Mouse (Mus musculus) neural tube, embryonic 15.5 days (tissue): ENCODE results near the gene Hoxa5. TPM values are rescaled to one million over a fixed set of nuclear protein-coding genes. Genes with fewer than 3 reads are reported as not detected.
A peak's percentile ranks its signal among the peaks of the same experiment; 100 is the strongest.

Source experiments
- ATAC-seq: fragments of 200-750 bp; cut with Nextera tagmentation; 2 replicates; pipeline ENCODE4 v1.8.0; 2017; ENCODE audit warnings: mild to moderate bottlenecking, moderate TSS enrichment, moderate library complexity; ENCODE audit not compliant: low FRiP score
- H3K27ac ChIP-seq: fragments of 300-500 bp; sonication (generic); replicated peaks from 2 replicates; pipeline ENCODE4 v1.5.1; 2015; ENCODE audit warnings: mild to moderate bottlenecking, inconsistent platforms
- H3K27me3 ChIP-seq: fragments of 300-500 bp; sonication (generic); replicated peaks from 2 replicates; pipeline ENCODE4 v1.6.1; 2015; ENCODE audit warnings: inconsistent platforms
- H3K36me3 ChIP-seq: fragments of 300-500 bp; sonication (generic); 2 replicates; pipeline ENCODE4 v1.6.1; 2015; ENCODE audit warnings: inconsistent platforms
- H3K4me1 ChIP-seq: fragments of 300-500 bp; sonication (generic); 2 replicates; pipeline ENCODE4 v1.6.1; 2015; ENCODE audit warnings: inconsistent platforms
- H3K4me2 ChIP-seq: fragments of 300-500 bp; sonication (generic); 2 replicates; pipeline ENCODE4 v1.6.1; 2015; ENCODE audit warnings: inconsistent platforms, mild to moderate bottlenecking, moderate library complexity
- H3K4me3 ChIP-seq: fragments of 300-500 bp; sonication (generic); replicated peaks from 2 replicates; pipeline ENCODE4 v1.5.1; 2015; ENCODE audit warnings: mild to moderate bottlenecking, inconsistent platforms
- H3K9ac ChIP-seq: fragments of 300-500 bp; sonication (generic); replicated peaks from 2 replicates; pipeline ENCODE4 v1.6.1; 2015; ENCODE audit warnings: mild to moderate bottlenecking, inconsistent platforms
- H3K9me3 ChIP-seq: fragments of 300-500 bp; sonication (generic); replicated peaks from 2 replicates; pipeline ENCODE4 v1.6.1; 2016; ENCODE audit warnings: inconsistent platforms
- WGBS: fragments of 180-500 bp; shearing (Covaris S2); methylation state at CpG from one replicate; pipeline ENCODE4 v1.1.7; 2015; ENCODE audit warnings: mixed read lengths; 5-methylcytosine and 5-hydroxymethylcytosine counted together
- polyA plus RNA-seq: library from polyadenylated mRNA; unstranded; fragments of >200 nt; fragmentation: Nextera tagmentation; extraction: Ambion mirVana; gene quantifications from 2 replicates; pipeline ENCODE4 v1.2.1, GENCODE M21; 2015

Gene Hoxa5
- polyA plus RNA-seq, 1 experiment from 2014 or later, result 73.9 TPM

GRCm38 (mm10) chr6:52177061-52177735 lies 27.2 kb downstream of the Hoxa5 start, which contains the start of gene 5730596B20Rik:
Gene 5730596B20Rik (plus strand): TSS chr6:52177498.
- no peaks in the 10 kb centered on the region for H3K36me3 ChIP-seq
- H3K4me1 ChIP-seq, result peaks cover 86% of the 10 kb centered on the region
- no peaks in the 10 kb centered on the region for H3K9me3 ChIP-seq
- H3K27me3 ChIP-seq, result no peaks in the 10 kb centered on the region
- ATAC-seq, result no peak
- WGBS, result 10% methylated on average over 36 of the region's 36 CpGs
- H3K4me2 ChIP-seq, result peak within 1 kb of the TSS; percentile 63
- H3K9ac ChIP-seq, result peak within 1 kb of the TSS; percentile 58
- H3K4me3 ChIP-seq, result peak within 1 kb of the TSS; percentile 46
- H3K27ac ChIP-seq, result peak within 1 kb of the TSS; percentile 88

GRCm38 (mm10) chr6:52176391-52176790 lies 28.0 kb downstream of the Hoxa5 start:
- ATAC-seq, result no peak
- no peaks in the 10 kb centered on the region for H3K27me3 ChIP-seq
- 9% methylated on average over 6 of the region's 6 CpGs for WGBS
- no peaks in the 10 kb centered on the region for H3K9me3 ChIP-seq
- peak overlapping the region; percentile 46 for H3K4me3 ChIP-seq
- H3K4me1 ChIP-seq, result peaks cover 90% of the 10 kb centered on the region
- H3K9ac ChIP-seq, result peak overlapping the region; percentile 58
- peak overlapping the region; percentile 88 for H3K27ac ChIP-seq
- no peaks in the 10 kb centered on the region for H3K36me3 ChIP-seq
- H3K4me2 ChIP-seq, result peak overlapping the region; percentile 63

- peak overlapping the region; percentile 63 for H3K4me2 ChIP-seq
- peak overlapping the region; percentile 58 for H3K9ac ChIP-seq
- H3K4me1 ChIP-seq, result peaks cover 90% of the 10 kb centered on the region
- 1% methylated on average over 20 of the region's 35 CpGs for WGBS
- ATAC-seq, result 0 out of 2 replicates have a peak, but pooled peaks have one; percentile 15
- H3K9me3 ChIP-seq, result no peaks in the 10 kb centered on the region
- H3K27ac ChIP-seq, result peak overlapping the region; percentile 88
- no peaks in the 10 kb centered on the region for H3K27me3 ChIP-seq
- H3K36me3 ChIP-seq, result no peaks in the 10 kb centered on the region
- H3K4me3 ChIP-seq, result peak overlapping the region; percentile 46
Observed at GRCm38 (mm10) chr6:52175864-52176263, 28.5 kb downstream of the Hoxa5 start.

GRCm38 (mm10) chr6:52174968-52175751 lies 29.2 kb downstream of the Hoxa5 start:
- Histone ChIP-seq H3K4me1 (peaks cover 90% of the 10 kb centered on the region), H3K27ac (peak overlapping the region; percentile 88), H3K4me3 (peak overlapping the region; percentile 46), H3K9ac (peak overlapping the region; percentile 58), H3K9me3 (no peaks in the 10 kb centered on the region), H3K4me2 (peak overlapping the region; percentile 63), H3K27me3 (no peaks in the 10 kb centered on the region), H3K36me3 (no peaks in the 10 kb centered on the region)
- WGBS, result 5% methylated on average over 41 of the region's 41 CpGs
- no peak for ATAC-seq

- no peak overlapping the region for H3K9ac ChIP-seq
Observed at GRCm38 (mm10) chr6:52173648-52174047, 30.7 kb downstream of the Hoxa5 start.

GRCm38 (mm10) chr6:52172501-52172900 lies 31.9 kb downstream of the Hoxa5 start:
- Histone ChIP-seq H3K4me3 (peak overlapping the region; percentile 38), H3K36me3 (no peaks in the 10 kb centered on the region), H3K27me3 (no peaks in the 10 kb centered on the region), H3K9ac (peak overlapping the region; percentile 48), H3K9me3 (no peaks in the 10 kb centered on the region), H3K27ac (peak overlapping the region; percentile 94), H3K4me2 (peak overlapping the region; percentile 68), H3K4me1 (peaks cover 88% of the 10 kb centered on the region)
- whole genome bisulfite sequencing, result 1% methylated on average over 35 of the region's 35 CpGs
- ATAC-seq, result peak; percentile 85

More at GRCm38 (mm10) chr6:52173648-52174047, 30.7 kb downstream of the Hoxa5 start:
- WGBS, result 7% methylated on average over 4 of the region's 4 CpGs
- Histone ChIP-seq H3K4me3 (peak overlapping the region; percentile 38; the same call in 1 of the 2 replicates), H3K4me2 (peak overlapping the region; percentile 68), H3K27me3 (no peaks in the 10 kb centered on the region), H3K4me1 (peaks cover 87% of the 10 kb centered on the region), H3K27ac (peak overlapping the region; percentile 60), H3K9me3 (no peaks in the 10 kb centered on the region), H3K36me3 (no peaks in the 10 kb centered on the region)
- ATAC-seq, result no peak

- ATAC-seq, result peak; percentile 36
- peaks cover 88% of the 10 kb centered on the region for H3K4me1 ChIP-seq
- H3K36me3 ChIP-seq, result no peaks in the 10 kb centered on the region
- H3K9me3 ChIP-seq, result no peaks in the 10 kb centered on the region
- peak overlapping the region; percentile 68 for H3K4me2 ChIP-seq
- peak overlapping the region; percentile 38 for H3K4me3 ChIP-seq
- H3K9ac ChIP-seq, result peak overlapping the region; percentile 48
- 3% methylated on average over 7 of the region's 7 CpGs for WGBS
- H3K27ac ChIP-seq, result peak overlapping the region; percentile 94
- no peaks in the 10 kb centered on the region for H3K27me3 ChIP-seq
Observed at GRCm38 (mm10) chr6:52171938-52172337, 32.4 kb downstream of the Hoxa5 start.

GRCm38 (mm10) chr6:52171331-52171730 lies 33.1 kb downstream of the Hoxa5 start:
- no peak overlapping the region for H3K4me3 ChIP-seq
- H3K27me3 ChIP-seq, result no peaks in the 10 kb centered on the region
- WGBS, result 11% methylated on average over 4 of the region's 4 CpGs
- no peaks in the 10 kb centered on the region for H3K9me3 ChIP-seq
- H3K4me2 ChIP-seq, result peak overlapping the region; percentile 68
- no peak for ATAC-seq
- H3K9ac ChIP-seq, result 0 out of 2 replicates have a peak overlapping the region, but pooled peaks have one; percentile 34
- peak overlapping the region; percentile 94 for H3K27ac ChIP-seq
- H3K36me3 ChIP-seq, result no peaks in the 10 kb centered on the region
- peaks cover 88% of the 10 kb centered on the region for H3K4me1 ChIP-seq

GRCm38 (mm10) chr6:52170898-52171223 lies 33.5 kb downstream of the Hoxa5 start:
- H3K4me3 ChIP-seq, result peak overlapping the region; percentile 1; the same call in 1 of the 2 replicates
- peak overlapping the region; percentile 68 for H3K4me2 ChIP-seq
- H3K4me1 ChIP-seq, result peaks cover 87% of the 10 kb centered on the region
- peak overlapping the region; percentile 34; the same call in 1 of the 2 replicates for H3K9ac ChIP-seq
- no peaks in the 10 kb centered on the region for H3K36me3 ChIP-seq
- peak overlapping the region; percentile 94 for H3K27ac ChIP-seq
- ATAC-seq, result no peak
- H3K9me3 ChIP-seq, result no peaks in the 10 kb centered on the region
- no peaks in the 10 kb centered on the region for H3K27me3 ChIP-seq
- WGBS, result 23% methylated on average over 5 of the region's 5 CpGs

GRCm38 (mm10) chr6:52170166-52170897 lies 34.1 kb downstream of the Hoxa5 start:
- Histone ChIP-seq H3K9ac (peak overlapping the region; percentile 34), H3K4me2 (peak overlapping the region; percentile 68), H3K27ac (peak overlapping the region; percentile 94), H3K4me1 (peaks cover 88% of the 10 kb centered on the region), H3K9me3 (no peaks in the 10 kb centered on the region), H3K27me3 (no peaks in the 10 kb centered on the region), H3K36me3 (no peaks in the 10 kb centered on the region), H3K4me3 (peak overlapping the region; percentile 1; the same call in 1 of the 2 replicates)
- no peak for ATAC-seq
- 8% methylated on average over 40 of the region's 40 CpGs for WGBS

- no peak for ATAC-seq
- Histone ChIP-seq H3K36me3 (no peaks in the 10 kb centered on the region), H3K27ac (peak overlapping the region; percentile 94), H3K9me3 (no peaks in the 10 kb centered on the region), H3K4me1 (peaks cover 88% of the 10 kb centered on the region), H3K4me3 (peak overlapping the region; percentile 1; the same call in 1 of the 2 replicates), H3K27me3 (no peaks in the 10 kb centered on the region), H3K4me2 (peak overlapping the region; percentile 68), H3K9ac (peak overlapping the region; percentile 34)
- 15% methylated on average over 16 of the region's 16 CpGs for WGBS
Observed at GRCm38 (mm10) chr6:52169499-52170165, 34.8 kb downstream of the Hoxa5 start.
